Mouse (Mus musculus): ENCODE measurements around the gene Fndc11. TPM values are rescaled to one million over a fixed set of nuclear protein-coding genes. Genes with fewer than 3 reads are reported as not detected.

The Fndc11 gene
- total and polyA plus RNA-seq, 3 experiments = 0.59 TPM; not detected in 2

DNA sequence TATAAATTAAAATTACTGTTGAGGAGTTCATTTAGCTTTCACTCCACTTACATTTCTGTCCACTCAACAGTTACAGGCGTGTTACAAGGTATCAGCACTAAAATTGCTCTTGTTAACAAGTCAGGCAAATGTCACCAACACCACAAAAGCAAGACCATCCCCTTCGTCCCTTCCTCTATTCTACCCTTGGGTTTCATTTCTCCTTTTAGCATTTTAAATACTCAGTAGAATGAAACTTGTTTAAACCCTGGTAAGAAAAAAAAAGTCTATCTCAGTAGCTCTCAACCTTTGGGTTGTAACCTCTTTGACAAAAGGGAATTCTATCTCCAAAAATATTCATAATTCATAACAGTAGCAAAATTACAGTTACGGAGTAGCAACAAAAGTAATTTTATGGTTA is 26.8 kb upstream of the Fndc11 start (continued):
- TF ChIP-seq USF1 (IDR thresholded peaks at IDR 0.05; ENCODE audit: low read depth, low read length) (no peak), JUN (IDR thresholded peaks at IDR 0.05; ENCODE audit: insufficient read depth, low read depth, low read length) (no peak), SIN3A (IDR thresholded peaks at IDR 0.05; ENCODE audit: low read length) (no peak; the same call in 1 of the 2 replicates), RAD21 (IDR thresholded peaks at IDR 0.05; ENCODE audit: low read depth, low read length) (no peak), TCF12 (IDR thresholded peaks at IDR 0.05; ENCODE audit: low read depth, low read length) (0 out of 2 replicates have a peak, but pooled peaks have one; percentile 12)

DNA sequence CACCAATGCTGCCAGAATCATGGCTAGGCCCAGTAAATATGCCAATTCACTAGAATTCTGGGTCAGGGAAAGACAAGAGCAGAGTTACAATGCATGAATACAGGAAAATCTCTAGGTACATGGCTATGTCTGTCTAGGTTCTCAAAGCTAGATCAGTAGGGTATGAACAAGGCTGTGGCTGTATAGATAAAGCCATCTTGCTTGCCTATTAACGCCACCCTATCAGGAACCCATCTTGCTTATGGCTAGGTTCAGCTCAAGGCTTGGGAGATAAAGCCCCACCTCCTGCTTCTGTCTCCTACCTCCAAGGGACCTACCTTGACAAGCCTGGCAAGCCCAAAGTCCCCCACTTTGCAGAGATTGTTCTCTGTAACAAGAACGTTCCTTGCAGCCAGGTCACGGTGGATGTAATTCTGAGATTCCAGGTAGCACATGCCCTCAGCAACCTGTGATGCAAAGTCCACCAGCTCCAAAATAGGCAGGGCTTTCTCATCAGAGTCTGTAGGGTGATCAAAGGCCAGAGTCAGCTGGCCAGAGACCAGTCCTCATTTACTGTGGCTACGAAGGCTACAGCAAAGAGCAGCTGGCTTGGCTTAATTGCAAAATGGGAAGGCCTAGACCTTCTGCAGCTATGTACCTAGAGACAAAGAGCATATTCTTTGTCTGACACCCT is 23.0 kb upstream of the Fndc11 start:
- DNase-seq (ENCODE audit: extremely low read depth) = no peak
- H3K4me1 ChIP-seq (ENCODE audit: control insufficient read depth in 1 of 2, insufficient read depth in 2 of 2) = peaks cover 15 to 36% of the 10 kb centered on the region in 2 experiments
- H3K9ac ChIP-seq (ENCODE audit: insufficient read depth, low read depth) = no peak overlapping the region
- dilution Hi-C loops (cut with MboI; ENCODE audit: extremely low pct_ligation_motif_present, extremely low pct_unique_long_range_greater_than_20kb, low sequenced_read_pairs) (no loop called here), in situ Hi-C loops (cut with MboI; ENCODE audit: low pct_ligation_motif_present, low pct_unique_long_range_greater_than_20kb, low sequenced_read_pairs) (loop anchor here (5.0 to 25.0 kb wide), 2 partner anchors 36 to 291 kb away; partner anchors contain the start of genes Abhd16b and Tpd52l2)
- H3K9me3 ChIP-seq (replicated peaks; ENCODE audit: low read length) = no peaks in the 10 kb centered on the region
- no peaks in the 10 kb centered on the region for H3K27me3 ChIP-seq (replicated peaks)
- no peak overlapping the region for H3K27ac ChIP-seq (ENCODE audit: insufficient read depth, low read depth)
- no peaks in the 10 kb centered on the region for H3K79me2 ChIP-seq (replicated peaks; ENCODE audit: control insufficient read depth, extremely low read depth, insufficient read depth, poor library complexity, severe bottlenecking)
- TF ChIP-seq POLR2A (IDR thresholded peaks at IDR 0.05; ENCODE audit: low read depth, low read length) (no peak), GABPA (IDR thresholded peaks at IDR 0.05; ENCODE audit: insufficient replicate concordance, low read depth, low read length) (no peak), E2F4 (IDR thresholded peaks at IDR 0.05; ENCODE audit: insufficient replicate concordance, low read depth, low read length) (no peak), PAX5 (IDR thresholded peaks at IDR 0.05; ENCODE audit: low read length) (no peak), TBP (conservative IDR thresholded peaks at IDR 0.05; ENCODE audit: low read depth, low read length) (no peak), RAD21 (IDR thresholded peaks at IDR 0.05; ENCODE audit: low read depth, low read length) (no peak), USF1 (IDR thresholded peaks at IDR 0.05; ENCODE audit: low read depth, low read length) (no peak)
- H3K4me3 ChIP-seq (replicated peaks in 1 of 3; ENCODE audit: low read depth in 2 of 3, low read length in 2 of 3, poor library complexity in 1 of 3) = no peak overlapping the region
- no peaks in the 10 kb centered on the region for H3K36me3 ChIP-seq (replicated peaks in 1 of 2; ENCODE audit: control insufficient read depth in 1 of 2, insufficient read depth in 1 of 2, low read length in 1 of 2)
- H3K4me2 ChIP-seq (ENCODE audit: insufficient read depth, low read depth, poor library complexity, severe bottlenecking) = no peak overlapping the region

DNA sequence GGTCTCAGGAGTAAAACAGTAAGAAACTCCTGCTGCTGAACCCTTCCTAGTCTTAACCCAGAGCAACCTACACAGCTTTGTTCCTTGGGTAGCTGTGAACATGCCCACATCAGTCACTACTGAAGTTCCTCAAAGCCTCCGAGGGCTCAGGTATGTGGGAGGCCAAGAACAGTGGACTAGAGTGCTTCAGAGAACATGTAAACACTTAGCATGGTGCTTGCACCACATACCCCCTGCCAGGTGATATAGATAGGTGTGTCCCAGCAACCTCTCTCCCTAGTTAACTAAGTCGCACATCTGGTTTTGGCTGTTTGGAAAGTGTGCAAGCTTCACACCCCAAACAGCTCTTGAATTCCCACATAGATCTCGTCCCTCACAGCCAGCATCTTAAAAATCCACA is 18.2 kb upstream of the Fndc11 start:
- dilution Hi-C loops (cut with MboI; ENCODE audit: extremely low pct_ligation_motif_present, extremely low pct_unique_long_range_greater_than_20kb, low sequenced_read_pairs) = no loop called here
- no peaks in the 10 kb centered on the region for H3K79me2 ChIP-seq (replicated peaks; ENCODE audit: control insufficient read depth, extremely low read depth, insufficient read depth, poor library complexity, severe bottlenecking)
- TF ChIP-seq MXI1 (IDR thresholded peaks at IDR 0.05; ENCODE audit: low read depth, low read length) (no peak), USF1 (IDR thresholded peaks at IDR 0.05; ENCODE audit: low read depth, low read length) (no peak), EP300 (IDR thresholded peaks at IDR 0.05; ENCODE audit: low read length) (no peak), CTCF (conservative IDR thresholded peaks at IDR 0.05 in 1 of 2, IDR thresholded peaks at IDR 0.05 in 1 of 2; ENCODE audit: low read depth in 2 of 2, low read length in 2 of 2) (no peak), SMC3 (IDR thresholded peaks at IDR 0.05; ENCODE audit: low read depth, low read length) (no peak), JUND (conservative IDR thresholded peaks at IDR 0.05; ENCODE audit: low read depth, low read length) (no peak), CHD2 (IDR thresholded peaks at IDR 0.05; ENCODE audit: low read length) (no peak)
- no peaks in the 10 kb centered on the region for H3K27me3 ChIP-seq (replicated peaks)
- DNase-seq (ENCODE audit: extremely low read depth) = no peak
- H3K9ac ChIP-seq (ENCODE audit: insufficient read depth, low read depth) = no peak overlapping the region
- H3K36me3 ChIP-seq (replicated peaks in 1 of 2; ENCODE audit: control insufficient read depth in 1 of 2, insufficient read depth in 1 of 2, low read length in 1 of 2) = no peaks in the 10 kb centered on the region
- peaks cover 8 to 9% of the 10 kb centered on the region in 2 experiments; a peak in 3 of 4 replicates for H3K4me1 ChIP-seq (ENCODE audit: control insufficient read depth in 1 of 2, insufficient read depth in 2 of 2)
- no peak overlapping the region for H3K4me3 ChIP-seq (replicated peaks in 1 of 3; ENCODE audit: low read depth in 2 of 3, low read length in 2 of 3, poor library complexity in 1 of 3)
- in situ Hi-C loops (cut with MboI; ENCODE audit: low pct_ligation_motif_present, low pct_unique_long_range_greater_than_20kb, low sequenced_read_pairs) = no loop called here
- no peak overlapping the region for H3K27ac ChIP-seq (ENCODE audit: insufficient read depth, low read depth)
- no peaks in the 10 kb centered on the region for H3K9me3 ChIP-seq (replicated peaks; ENCODE audit: low read length)
- H3K4me2 ChIP-seq (ENCODE audit: insufficient read depth, low read depth, poor library complexity, severe bottlenecking) = no peak overlapping the region
